Mouse (Mus musculus): Measurements from ENCODE around the gene Pdf. TPM values are rescaled to one million over a fixed set of nuclear protein-coding genes. Genes with fewer than 3 reads are reported as not detected.
"Not testable (repeated sequence)": the region's sequence is repeated elsewhere in the genome, so short reads cannot be mapped to it uniquely, and the experiment has no call there.

Gene Pdf
- polyA plus RNA-seq, 1 experiment from 2014 or later = 26.7 TPM

GRCm38 (mm10) chr8:107045478-107045877 is 2.9 kb downstream of the Pdf start:
- 91% methylated on average over 6 of the region's 6 CpGs for WGBS

DNA sequence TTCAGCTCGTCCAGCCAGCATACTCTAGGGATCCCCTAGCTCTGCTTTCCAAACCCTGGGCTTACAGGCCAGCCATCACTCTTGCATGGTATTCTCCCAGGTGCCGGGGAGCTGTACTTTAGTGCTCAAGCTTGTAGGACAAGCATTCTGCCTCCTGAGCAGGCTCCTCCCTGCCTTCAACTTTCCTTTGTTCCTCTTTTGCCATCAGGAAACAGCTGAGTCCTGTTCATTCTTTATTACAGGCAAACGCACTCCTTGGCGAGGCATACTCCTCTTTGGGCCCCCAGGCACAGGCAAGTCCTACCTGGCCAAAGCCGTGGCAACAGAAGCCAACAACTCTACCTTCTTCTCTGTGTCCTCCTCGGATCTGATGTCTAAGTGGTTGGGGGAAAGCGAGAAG is 7.8 kb downstream of the Pdf start:
- no peaks in the 10 kb centered on the region for H3K27me3 ChIP-seq (replicated peaks; ENCODE audit: insufficient read depth, low read length)
- DNase-seq (ENCODE audit: low spot score) (no peak), ATAC-seq (no peak)
- H3K9me3 ChIP-seq (ENCODE audit: low read length) = no peaks in the 10 kb centered on the region
- no peak overlapping the region for H3K4me3 ChIP-seq (ENCODE audit: low read depth, low read length)
- TF ChIP-seq CTCF (IDR thresholded peaks at IDR 0.05) (no peak), EP300 (IDR thresholded peaks at IDR 0.05) (no peak)
- WGBS = 72% methylated on average over 7 of the region's 7 CpGs
- H3K9ac ChIP-seq (replicated peaks; ENCODE audit: low read depth) = no peak overlapping the region
- peaks cover 52% of the 10 kb centered on the region; the same call in 1 of the 2 replicates for H3K36me3 ChIP-seq (ENCODE audit: insufficient read depth, low read length)
- no peaks in the 10 kb centered on the region for H3K4me1 ChIP-seq (ENCODE audit: insufficient read depth, low read depth, low read length)
- no peak overlapping the region for H3K27ac ChIP-seq (ENCODE audit: low read length)
- no peak overlapping the region for H3K4me2 ChIP-seq (replicated peaks; ENCODE audit: low read depth, low read length)

More at GRCm38 (mm10) chr8:107045478-107045877, 2.9 kb downstream of the Pdf start:
- no peaks in the 10 kb centered on the region for H3K4me1 ChIP-seq (ENCODE audit: insufficient read depth, low read depth, low read length)
- H3K27ac ChIP-seq (ENCODE audit: low read length) = no peak overlapping the region
- no peak overlapping the region for H3K9ac ChIP-seq (replicated peaks; ENCODE audit: low read depth)
- DNase-seq (ENCODE audit: low spot score) = no peak
- H3K9me3 ChIP-seq (ENCODE audit: low read length) = no peaks in the 10 kb centered on the region
- no peak for ATAC-seq
- H3K4me3 ChIP-seq (ENCODE audit: low read depth, low read length) = no peak overlapping the region
- no peak overlapping the region for H3K4me2 ChIP-seq (replicated peaks; ENCODE audit: low read depth, low read length)
- H3K36me3 ChIP-seq (ENCODE audit: insufficient read depth, low read length) = peaks cover 48% of the 10 kb centered on the region; the same call in 1 of the 2 replicates
- TF ChIP-seq CTCF (IDR thresholded peaks at IDR 0.05) (no peak), EP300 (IDR thresholded peaks at IDR 0.05) (no peak)
- no peaks in the 10 kb centered on the region for H3K27me3 ChIP-seq (replicated peaks; ENCODE audit: insufficient read depth, low read length)

GRCm38 (mm10) chr8:107036626-107037025 is 11.8 kb downstream of the Pdf start:
- peaks cover 6% of the 10 kb centered on the region; the same call in 1 of the 2 replicates for H3K4me1 ChIP-seq (ENCODE audit: insufficient read depth, low read depth, low read length)
- TF ChIP-seq EP300 (IDR thresholded peaks at IDR 0.05) (no peak), CTCF (IDR thresholded peaks at IDR 0.05) (no peak)
- ATAC-seq (peak; percentile 40; the same call in 1 of the 2 replicates), DNase-seq (ENCODE audit: low spot score) (no peak)
- H3K4me2 ChIP-seq (replicated peaks; ENCODE audit: low read depth, low read length) = no peak overlapping the region
- H3K27ac ChIP-seq (ENCODE audit: low read length) = no peak overlapping the region
- H3K36me3 ChIP-seq (ENCODE audit: insufficient read depth, low read length) = peaks cover 16% of the 10 kb centered on the region; the same call in 1 of the 2 replicates
- no peaks in the 10 kb centered on the region for H3K27me3 ChIP-seq (replicated peaks; ENCODE audit: insufficient read depth, low read length)
- no peaks in the 10 kb centered on the region for H3K9me3 ChIP-seq (ENCODE audit: low read length)
- no peak overlapping the region for H3K9ac ChIP-seq (replicated peaks; ENCODE audit: low read depth)
- WGBS = 58% methylated on average over 8 of the region's 8 CpGs
- no peak overlapping the region for H3K4me3 ChIP-seq (ENCODE audit: low read depth, low read length)

- DNase-seq (ENCODE audit: low spot score) = no peak
- no peak for TF ChIP-seq EP300 (IDR thresholded peaks at IDR 0.05)
- TF ChIP-seq CTCF (IDR thresholded peaks at IDR 0.05) = no peak
- 85% methylated on average over 3 of the region's 3 CpGs for WGBS
These were observed 12.8 kb downstream of the Pdf start for GRCm38 (mm10) chr8:107035641-107036040.

DNA sequence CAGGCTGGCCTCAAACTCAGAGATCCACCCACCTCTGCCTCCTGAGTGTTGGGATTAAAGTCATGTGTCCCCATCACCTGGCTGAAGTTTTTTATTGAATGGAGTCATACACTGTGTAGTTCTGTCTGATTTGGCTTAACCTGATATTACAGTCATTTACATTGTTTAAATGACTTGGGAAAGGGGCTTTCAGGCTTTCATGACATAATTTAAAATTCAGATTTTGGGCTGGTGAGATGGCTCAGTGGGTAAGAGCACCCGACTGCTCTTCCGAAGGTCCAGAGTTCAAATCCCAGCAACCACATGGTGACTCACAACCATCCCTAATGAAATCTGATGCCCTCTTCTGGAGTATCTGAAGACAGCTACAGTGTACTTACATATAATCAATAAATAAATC is 14.8 kb downstream of the Pdf start:
- H3K4me3 ChIP-seq (ENCODE audit: low read depth, low read length); DNase-seq (ENCODE audit: low spot score); H3K4me1 ChIP-seq (ENCODE audit: insufficient read depth, low read depth, low read length); ATAC-seq; H3K9ac ChIP-seq (replicated peaks; ENCODE audit: low read depth); H3K4me2 ChIP-seq (replicated peaks; ENCODE audit: low read depth, low read length); H3K36me3 ChIP-seq (ENCODE audit: insufficient read depth, low read length); H3K27me3 ChIP-seq (replicated peaks; ENCODE audit: insufficient read depth, low read length); H3K9me3 ChIP-seq (ENCODE audit: low read length); H3K27ac ChIP-seq (ENCODE audit: low read length): not testable (repeated sequence)
- 98% methylated on average over 2 of the region's 2 CpGs for WGBS

More at GRCm38 (mm10) chr8:107035641-107036040, 12.8 kb downstream of the Pdf start:
- Histone ChIP-seq H3K9ac (replicated peaks; ENCODE audit: low read depth) (no peak overlapping the region), H3K27ac (ENCODE audit: low read length) (no peak overlapping the region), H3K36me3 (ENCODE audit: insufficient read depth, low read length) (0 out of 2 replicates have a peak, but pooled peaks cover 11% of the 10 kb centered on the region), H3K4me2 (replicated peaks; ENCODE audit: low read depth, low read length) (no peak overlapping the region), H3K4me1 (ENCODE audit: insufficient read depth, low read depth, low read length) (peaks cover 6% of the 10 kb centered on the region; the same call in 1 of the 2 replicates), H3K9me3 (ENCODE audit: low read length) (no peaks in the 10 kb centered on the region), H3K27me3 (replicated peaks; ENCODE audit: insufficient read depth, low read length) (no peaks in the 10 kb centered on the region), H3K4me3 (ENCODE audit: low read depth, low read length) (no peak overlapping the region)
- ATAC-seq = no peak

DNA sequence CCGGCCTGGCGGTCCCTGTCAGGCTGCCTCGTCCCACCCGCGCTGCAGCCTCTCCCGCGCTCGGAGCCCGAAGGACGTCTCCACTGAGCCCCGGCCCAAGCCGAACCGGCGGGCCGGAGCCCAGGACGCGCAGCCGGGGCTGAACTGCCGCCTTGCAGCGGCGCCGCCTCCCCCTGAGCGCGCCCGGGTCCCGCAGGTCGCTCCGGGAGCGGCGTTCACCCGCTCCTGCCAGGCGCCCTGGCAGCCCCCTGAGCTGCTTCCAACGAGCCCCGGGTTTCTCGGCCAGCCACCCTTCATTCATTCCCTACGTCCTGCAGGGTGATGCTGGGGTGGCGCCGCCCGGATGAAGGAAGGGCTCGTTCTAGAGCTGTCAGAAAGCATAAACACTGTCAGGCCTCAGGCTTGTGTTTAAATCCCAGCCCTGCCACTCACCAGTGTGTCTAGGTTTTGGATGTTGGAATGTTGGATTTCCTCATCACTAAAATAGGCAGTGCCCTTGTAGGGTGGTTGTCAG is 16.8 kb downstream of the Pdf start:
- H3K9ac ChIP-seq (replicated peaks; ENCODE audit: low read depth) = peak overlapping the region; percentile 95
- H3K27ac ChIP-seq (ENCODE audit: low read length) = peak overlapping the region; percentile 87
- peaks cover 6% of the 10 kb centered on the region; the same call in 1 of the 2 replicates for H3K4me1 ChIP-seq (ENCODE audit: insufficient read depth, low read depth, low read length)
- TF ChIP-seq EP300 (IDR thresholded peaks at IDR 0.05) (no peak), CTCF (IDR thresholded peaks at IDR 0.05) (0 out of 2 replicates have a peak, but pooled peaks have one; percentile 3)
- peak overlapping the region; percentile 88 for H3K4me3 ChIP-seq (ENCODE audit: low read depth, low read length)
- peak overlapping the region; percentile 81 for H3K4me2 ChIP-seq (replicated peaks; ENCODE audit: low read depth, low read length)
- no peaks in the 10 kb centered on the region for H3K9me3 ChIP-seq (ENCODE audit: low read length)
- peak; percentile 4; the same call in 1 of the 2 replicates for ATAC-seq
- no peaks in the 10 kb centered on the region for H3K27me3 ChIP-seq (replicated peaks; ENCODE audit: insufficient read depth, low read length)
- peak; percentile 44 for DNase-seq (ENCODE audit: low spot score)
- 0 out of 2 replicates have a peak, but pooled peaks cover 5% of the 10 kb centered on the region for H3K36me3 ChIP-seq (ENCODE audit: insufficient read depth, low read length)
- WGBS = 0% methylated on average over 25 of the region's 40 CpGs
